Mouse (Mus musculus): ENCODE results near the gene Dpp8.

The Dpp8 gene

DNA sequence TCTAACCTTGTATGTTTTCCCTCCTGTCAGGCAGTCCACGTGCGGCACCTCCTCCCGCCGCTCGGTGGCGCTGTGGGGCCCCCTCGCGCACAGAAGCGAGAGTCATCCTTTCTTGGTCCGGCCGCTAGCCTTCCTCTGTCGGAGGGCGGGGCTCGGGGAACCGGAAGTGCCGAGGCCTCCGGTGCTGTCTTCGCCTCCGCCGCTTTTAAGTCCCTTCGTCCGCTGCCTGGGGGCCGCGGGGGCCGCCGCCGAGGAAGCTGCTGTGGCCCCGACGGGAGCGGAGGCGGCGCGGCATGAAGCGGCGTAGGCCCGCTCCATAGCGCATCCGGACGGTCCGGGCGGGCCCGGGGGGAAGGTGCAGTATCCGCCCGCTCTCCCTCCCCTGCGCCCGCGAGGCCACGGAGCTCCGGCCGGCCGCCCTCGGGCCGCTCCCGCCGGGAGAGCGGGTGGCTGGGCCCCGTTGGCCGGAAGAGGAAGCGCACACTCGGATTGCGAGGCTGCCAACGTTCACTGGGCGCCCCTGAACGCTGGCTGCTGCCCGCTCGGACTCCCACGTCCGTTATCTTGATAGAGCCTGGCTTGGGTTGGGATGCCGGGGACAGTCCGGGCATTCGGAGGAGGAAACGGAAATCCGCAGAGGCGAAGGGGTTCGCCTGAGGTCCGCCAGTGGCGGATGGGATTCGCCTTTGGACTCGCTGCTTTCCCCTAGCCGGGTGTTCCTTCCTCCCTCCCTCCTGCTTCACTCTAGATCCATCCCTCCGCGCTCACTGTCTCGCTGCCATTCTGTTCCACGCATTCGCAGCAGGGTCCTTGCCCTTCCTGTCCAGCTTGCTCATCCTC is at the start of gene Dpp8:
Dpp8 (plus strand) TSS at position 146 of the 840 bp plus-strand sequence.
- peak; percentile 94 for DNase-seq (ENCODE audit: low read depth)

GRCm38 (mm10) chr9:64985037-64985794 is 47.0 kb upstream of the Dpp8 start:
- no peak for DNase-seq (ENCODE audit: low read depth)

DNA sequence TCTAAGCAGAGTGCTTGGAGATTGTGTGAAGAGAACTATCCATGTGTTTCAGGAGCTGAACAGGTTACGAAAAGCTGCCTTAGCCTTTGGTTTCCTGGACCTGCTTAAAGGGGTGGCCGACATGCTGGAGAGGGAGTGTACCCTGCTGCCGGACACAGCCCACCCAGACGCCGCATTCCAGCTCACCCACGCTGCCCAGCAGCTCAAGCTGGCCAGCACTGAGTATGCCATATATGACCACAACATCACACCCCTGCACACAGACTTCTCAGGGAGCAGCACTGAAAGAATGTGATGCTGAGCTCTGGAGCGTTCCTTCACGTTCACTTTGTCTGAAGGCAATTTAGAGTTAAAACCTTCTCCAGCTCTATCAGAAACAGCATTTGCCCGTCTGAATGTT is 46.4 kb upstream of the Dpp8 start:
- no peak for DNase-seq (ENCODE audit: low read depth)

GRCm38 (mm10) chr9:64987651-64988050 is 44.6 kb upstream of the Dpp8 start:
- no peak for DNase-seq (ENCODE audit: low read depth)

DNA sequence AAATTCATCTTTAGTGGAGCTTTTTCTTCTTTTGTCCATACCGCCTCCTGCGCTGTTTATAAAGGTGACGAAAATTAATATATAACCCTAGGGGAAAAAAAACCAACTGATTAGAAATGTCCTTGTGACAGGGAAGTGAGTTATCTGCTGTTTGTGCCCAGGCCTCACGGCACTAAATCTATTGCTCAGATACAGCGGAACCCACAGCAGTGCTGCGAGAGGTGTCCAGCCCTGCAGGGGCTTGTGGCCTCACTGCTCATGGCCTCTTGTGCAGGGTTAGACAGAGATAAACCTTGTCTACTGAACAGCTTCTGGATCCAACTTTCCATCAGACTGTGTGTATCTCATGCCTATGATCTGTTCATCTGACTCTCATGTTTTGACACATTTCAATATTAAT is 43.8 kb upstream of the Dpp8 start:
- DNase-seq (ENCODE audit: low read depth) = no peak

GRCm38 (mm10) chr9:64990291-64990690 is 41.9 kb upstream of the Dpp8 start:
- no peak for DNase-seq (ENCODE audit: low read depth)

DNA sequence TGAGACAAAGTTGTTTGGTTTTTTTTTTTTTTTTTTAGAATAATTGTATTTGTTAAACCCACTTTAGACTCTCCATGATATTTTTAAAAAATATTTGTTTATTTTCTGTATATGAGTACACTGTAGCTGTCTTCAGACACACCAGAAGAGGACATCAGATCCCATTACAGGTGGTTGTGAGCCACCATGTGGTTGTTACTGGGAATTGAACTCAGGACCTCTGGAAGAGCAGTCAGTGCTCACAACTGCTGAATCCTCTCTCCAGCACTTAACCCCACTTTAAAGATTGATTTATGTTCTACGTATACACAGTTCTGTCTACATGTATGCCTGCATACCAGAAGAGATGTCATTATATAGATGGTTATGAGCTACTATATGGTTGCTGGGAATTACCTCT is 36.8 kb upstream of the Dpp8 start:
- peak; percentile 11 for DNase-seq (ENCODE audit: low read depth)

DNA sequence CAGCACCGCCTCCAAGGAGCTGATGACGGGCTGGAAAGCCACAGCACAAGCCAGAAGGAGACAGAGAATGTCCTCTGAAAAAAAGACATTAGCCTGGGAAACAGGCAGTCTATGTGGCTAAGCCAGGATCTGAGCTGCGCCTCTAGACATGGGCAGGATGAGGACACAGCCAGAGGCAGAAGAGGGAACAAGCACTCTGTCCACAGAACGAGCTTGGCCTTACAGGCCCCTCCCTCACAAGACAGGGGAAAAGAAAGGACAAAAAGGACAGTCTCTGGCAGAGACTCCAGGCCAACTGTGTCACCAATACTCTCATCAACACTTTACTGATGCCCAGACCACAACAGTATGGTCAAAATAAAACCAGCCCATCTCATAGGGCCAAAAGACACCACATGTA is 30.7 kb upstream of the Dpp8 start:
- no peak for DNase-seq (ENCODE audit: low read depth)

GRCm38 (mm10) chr9:65005737-65006136 is 26.5 kb upstream of the Dpp8 start:
- DNase-seq (ENCODE audit: low read depth) = no peak

GRCm38 (mm10) chr9:65010632-65011031 is 21.6 kb upstream of the Dpp8 start:
- DNase-seq (ENCODE audit: low read depth) = no peak

- DNase-seq (ENCODE audit: low read depth) = no peak
These were observed 20.9 kb upstream of the Dpp8 start for GRCm38 (mm10) chr9:65011304-65011703.

DNA sequence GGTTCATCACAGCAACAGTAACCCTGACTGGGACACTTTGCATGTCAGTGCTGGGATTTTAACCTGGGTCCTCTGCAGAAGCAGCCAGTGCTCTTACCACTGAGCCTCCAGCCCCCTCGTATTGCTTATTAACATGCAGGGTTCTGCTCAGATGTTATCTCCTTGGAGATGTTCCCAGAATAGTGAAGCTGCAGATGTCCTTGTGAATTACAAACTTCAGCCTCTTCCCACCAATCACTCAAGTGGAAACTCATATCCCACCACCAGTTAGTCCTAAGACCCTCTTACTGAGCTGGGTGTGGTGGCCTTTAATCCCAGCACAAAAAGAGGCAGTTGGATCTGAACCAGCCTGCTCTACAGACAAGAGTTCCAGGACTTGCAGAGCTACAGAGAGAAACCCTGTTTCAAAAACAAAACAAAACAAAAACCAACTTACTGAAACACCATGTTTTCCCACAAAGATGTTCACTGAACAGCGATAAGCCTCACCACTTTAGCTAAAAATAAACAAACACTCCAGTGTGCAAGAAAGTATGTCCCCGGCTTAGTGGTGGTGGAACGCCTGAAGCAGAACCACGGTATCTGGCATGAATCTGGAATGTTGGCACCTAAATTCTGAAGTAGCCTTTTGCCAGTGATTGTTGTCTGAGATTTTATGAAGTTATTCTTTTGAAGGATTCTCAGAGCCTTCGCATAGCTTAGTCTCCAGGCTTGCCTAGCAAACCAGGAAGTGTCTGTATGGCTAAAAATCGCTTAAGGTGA is 16.6 kb upstream of the Dpp8 start:
- DNase-seq (ENCODE audit: low read depth) = no peak

- DNase-seq (ENCODE audit: low read depth) = no peak
These were observed 15.8 kb upstream of the Dpp8 start for GRCm38 (mm10) chr9:65016241-65016977.

DNA sequence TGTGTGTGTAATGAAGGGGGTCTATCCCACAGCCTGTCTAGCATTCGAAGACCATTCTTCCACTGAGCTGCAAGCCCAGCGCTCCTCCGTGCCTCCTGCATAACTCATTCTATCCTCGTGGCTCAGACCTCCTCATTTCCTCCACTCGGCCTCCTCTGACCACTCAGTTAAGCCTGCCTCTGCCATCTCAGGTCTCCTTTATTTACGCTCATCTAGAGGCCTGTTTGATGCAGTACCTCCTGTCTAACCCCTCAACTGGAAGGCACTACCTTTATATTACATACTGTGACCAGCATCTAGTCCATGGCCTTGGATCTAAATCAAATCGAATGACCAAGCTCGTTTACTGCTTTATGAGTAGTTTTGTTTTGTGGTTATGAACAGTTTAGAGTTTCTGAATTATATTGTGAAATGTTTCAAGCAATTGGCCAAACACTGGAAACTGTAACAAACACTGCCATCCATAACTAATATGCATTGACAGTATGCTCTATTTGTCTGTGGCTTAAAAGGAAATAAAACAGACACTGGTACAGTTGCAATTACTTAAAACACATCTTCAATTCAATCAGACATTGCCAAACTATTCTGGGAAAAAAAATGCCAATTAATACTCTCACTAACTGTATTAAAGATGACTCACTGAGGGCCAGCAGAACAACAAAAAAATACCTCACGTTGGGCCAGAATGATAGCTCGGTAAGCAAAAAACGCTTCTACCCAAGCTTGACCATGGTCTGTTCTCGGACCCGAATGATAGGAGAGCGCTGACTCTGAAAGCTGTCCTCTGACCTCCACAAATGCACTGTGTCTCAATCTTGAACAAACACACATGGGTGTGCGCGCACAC is 15.0 kb upstream of the Dpp8 start:
- no peak for DNase-seq (ENCODE audit: low read depth)

- no peak for DNase-seq (ENCODE audit: low read depth)
These were observed 14.3 kb upstream of the Dpp8 start for GRCm38 (mm10) chr9:65017896-65018295.

DNA sequence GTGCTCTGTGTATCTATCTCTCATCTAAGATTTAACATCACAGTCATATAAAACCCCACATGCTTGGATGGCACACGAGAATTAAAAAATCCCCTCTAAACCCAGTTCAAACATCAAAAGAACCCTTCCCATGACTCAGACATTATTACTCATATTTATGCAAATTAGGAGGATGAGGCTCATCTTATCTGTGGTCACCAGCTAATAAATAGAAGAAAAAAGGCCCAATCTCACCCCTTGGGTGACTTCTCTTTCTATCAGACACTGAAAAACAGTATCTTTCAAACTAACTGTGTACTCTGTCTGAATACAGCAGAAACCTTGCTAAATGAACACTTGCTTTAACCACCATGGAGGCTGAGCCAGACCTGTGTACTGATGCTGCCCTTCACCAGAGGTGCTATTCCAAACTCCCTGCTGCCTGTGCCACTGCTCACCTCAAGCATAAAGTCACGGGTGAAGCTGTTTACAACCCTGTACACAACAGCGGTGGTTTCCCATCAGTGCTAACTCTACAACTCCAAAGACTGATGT is 13.6 kb upstream of the Dpp8 start:
- DNase-seq (ENCODE audit: low read depth) = no peak

GRCm38 (mm10) chr9:65019146-65019545 is 13.1 kb upstream of the Dpp8 start:
- peak; percentile 38 for DNase-seq (ENCODE audit: low read depth)

DNA sequence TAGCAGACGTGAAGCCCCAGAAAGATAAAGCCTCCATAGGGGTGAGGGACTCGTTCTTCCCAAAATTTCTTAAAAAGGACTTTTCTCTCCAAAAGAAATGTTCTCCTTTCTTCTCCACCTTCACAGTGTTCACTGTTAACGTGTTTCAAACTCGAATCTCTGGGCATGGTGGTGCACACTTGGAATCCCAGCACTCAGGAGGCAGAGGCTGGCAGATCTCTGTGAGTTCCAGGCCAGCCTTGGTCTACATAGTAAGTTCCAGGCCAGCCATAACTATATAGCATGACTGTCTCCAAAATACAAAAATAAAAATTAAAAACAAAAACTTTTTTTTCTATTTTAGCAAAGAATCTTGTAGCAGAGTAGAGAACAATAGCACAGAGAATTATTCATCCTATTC is 12.1 kb upstream of the Dpp8 start:
- DNase-seq (ENCODE audit: low read depth) = no peak

- DNase-seq (ENCODE audit: low read depth) = peak; percentile 89
These were observed 11.0 kb upstream of the Dpp8 start, which contains the start of gene Hacd3 for GRCm38 (mm10) chr9:65020991-65021886. Gene Hacd3 (minus strand): TSS chr9:65021693.
